Mouse (Mus musculus) cortical plate, adult 2 months (tissue): Measurements from ENCODE around the gene Pnrc2.

Experiments used
- CTCF ChIP-seq: fragments of 200-500 bp; IDR thresholded peaks from 2 replicates; pipeline ENCODE4 v1.5.1; 2011; ENCODE audit warnings: mild to moderate bottlenecking, control low read depth, low read length; ENCODE audit not compliant: insufficient read depth; ENCODE audit errors: extremely low read depth
- POLR2A ChIP-seq: fragments of 200-500 bp; IDR thresholded peaks from 2 replicates; pipeline ENCODE4 v1.6.1; 2011; ENCODE audit warnings: mild to moderate bottlenecking, low read length, control low read depth; ENCODE audit not compliant: insufficient read depth; ENCODE audit errors: extremely low read depth

DNA sequence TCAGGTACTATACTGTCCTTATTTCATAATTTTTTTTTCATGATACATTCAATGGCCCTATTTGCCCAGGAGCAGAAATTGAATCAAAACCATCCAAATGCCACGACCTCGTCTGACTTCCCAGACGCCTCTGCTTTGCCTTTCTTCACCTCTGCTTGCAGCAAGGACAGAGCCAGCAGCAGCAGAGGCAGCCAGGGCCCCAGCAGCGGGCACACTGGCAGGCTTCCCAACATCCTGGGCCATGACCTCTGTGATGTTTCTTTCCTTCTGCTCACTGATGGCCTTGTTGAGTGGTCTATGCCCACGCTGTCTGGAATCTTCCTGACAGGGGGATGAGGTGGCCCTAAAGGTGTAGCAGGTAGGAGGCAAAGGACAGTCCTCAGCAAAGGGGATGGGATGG is 26.1 kb downstream of the Pnrc2 start:
- no peak for TF ChIP-seq CTCF
- no peak for TF ChIP-seq POLR2A
